In genomic region chr17:30818543-30818942, GRCm38 (mm10) we compare ENCODE assay signal across 18 mouse cellular contexts.
DNase-seq lines count a peak whose midpoint lies in the region; ATAC-seq and TF ChIP-seq lines count a peak whose summit lies in the region.
"Had no signal": no experiment of that assay in that cellular context is flagged by ENCODE, and none has a peak within 500 bp of the region (broad histone marks: within the 10 kb centered on the region; RNA-seq: fewer than 3 reads in every experiment).

No protein-coding gene starts in this region.

- no peaks in the 10 kb centered on the region for H3K4me1 ChIP-seq in kidney, embryonic 14.5 days (ENCODE audit: control insufficient read depth, insufficient read depth, low read length)
- peaks cover 5% of the 10 kb centered on the region for H3K4me1 ChIP-seq in G1E (ENCODE audit: insufficient read depth, low read depth, low read length)
- H3K4me1 ChIP-seq: midbrain, embryonic 12.5 days had no signal

- no peaks in the 10 kb centered on the region for H3K9me3 ChIP-seq in kidney, embryonic 14.5 days (ENCODE audit: control insufficient read depth, low read length)
- H3K9me3 ChIP-seq in G1E (replicated peaks) = peaks cover 35% of the 10 kb centered on the region
- H3K9me3 ChIP-seq: heart, embryonic 13.5 days; hindbrain, embryonic 12.5 days; lung, embryonic 15.5 days; midbrain, embryonic 12.5 days had no signal

- no peaks in the 10 kb centered on the region for H3K27me3 ChIP-seq in kidney, embryonic 14.5 days (ENCODE audit: control insufficient read depth, insufficient read depth, low read length)
- H3K27me3 ChIP-seq in G1E (ENCODE audit: insufficient read depth, low read length) = no peaks in the 10 kb centered on the region
- H3K27me3 ChIP-seq: heart, embryonic 13.5 days; hindbrain, embryonic 12.5 days; lung, embryonic 15.5 days; midbrain, embryonic 12.5 days had no signal

- no peak overlapping the region for H3K27ac ChIP-seq in kidney, embryonic 14.5 days (ENCODE audit: low read depth, low read length)
- H3K27ac ChIP-seq: heart, embryonic 13.5 days; hindbrain, embryonic 12.5 days; lung, embryonic 15.5 days; midbrain, embryonic 12.5 days had no signal

- no peak overlapping the region for H3K4me2 ChIP-seq in kidney, embryonic 14.5 days (replicated peaks; ENCODE audit: low read depth, low read length)
- H3K4me2 ChIP-seq: heart, embryonic 13.5 days; hindbrain, embryonic 12.5 days; lung, embryonic 15.5 days; midbrain, embryonic 12.5 days had no signal

- TF ChIP-seq CTCF in G1E (IDR thresholded peaks at IDR 0.05; ENCODE audit: low read depth, low read length) = 0 out of 2 replicates have a peak, but pooled peaks have one; percentile 22

- no peaks in the 10 kb centered on the region for H3K36me3 ChIP-seq in kidney, embryonic 14.5 days (ENCODE audit: control insufficient read depth, insufficient read depth, low read length)
- peaks cover 39% of the 10 kb centered on the region for H3K36me3 ChIP-seq in G1E (replicated peaks)
- H3K36me3 ChIP-seq: heart, embryonic 13.5 days; hindbrain, embryonic 12.5 days; lung, embryonic 15.5 days; midbrain, embryonic 12.5 days had no signal

- ATAC-seq in kidney, embryonic 14.5 days (ENCODE audit: low FRiP score, low TSS enrichment) = no peak
- ATAC-seq in G1E (ENCODE audit: extremely low read depth, insufficient number of reproducible peaks, low FRiP score, poor library complexity, severe bottlenecking) = no peak

- 98% methylated on average over 5 of the region's 5 CpGs for WGBS in kidney, embryonic 14.5 days

- no peak overlapping the region for H3K4me3 ChIP-seq in kidney, embryonic 14.5 days (ENCODE audit: low read length)
- H3K4me3 ChIP-seq in G1E (ENCODE audit: low read depth, low read length) = no peak overlapping the region
- H3K4me3 ChIP-seq: erythroblast, embryonic 14.5 days; heart, embryonic 13.5 days; hindbrain, embryonic 12.5 days; lung, embryonic 15.5 days; midbrain, embryonic 12.5 days had no signal

- peak; percentile 14 for DNase-seq in kidney, adult 9 months
- DNase-seq in thymus, postnatal 14 days = peak; percentile 18
- no peak for DNase-seq in thymus, postnatal 0 days (ENCODE audit: low spot score)
- DNase-seq in G1E (ENCODE audit: low spot score) = no peak
- peak; percentile 29 for DNase-seq in induced T-regulatory cell, adult 2 months (ENCODE audit: low read depth)
- DNase-seq in urinary bladder, postnatal 25 days (ENCODE audit: low spot score) = no peak
- DNase-seq in cerebellum, postnatal 4 days (ENCODE audit: low spot score in 2 of 2) = no peak
- DNase-seq: adrenal gland, adult 2 months; cerebellum, postnatal 10 days; gastrocnemius, postnatal 25 days; kidney, postnatal 10 days; thymus, adult 2 months had no signal

- no peak overlapping the region for H3K9ac ChIP-seq in kidney, embryonic 14.5 days (ENCODE audit: low read depth, low read length)
- H3K9ac ChIP-seq: heart, embryonic 13.5 days; hindbrain, embryonic 12.5 days; lung, embryonic 15.5 days; midbrain, embryonic 12.5 days had no signal

Comparison
In these comparisons a context has a peak if more than half of its experiments do, and no peak if none do; other contexts are left out.
1. DNase-seq: peak in kidney, adult 9 months (single experiment), thymus, postnatal 14 days (single experiment) and induced T-regulatory cell, adult 2 months (single experiment); none in thymus, postnatal 0 days (single experiment), G1E (single experiment), urinary bladder, postnatal 25 days (single experiment) and cerebellum, postnatal 4 days (0 of 2).